Mouse (Mus musculus) heart, embryonic 16.5 days (tissue): ENCODE measurements around the gene 4931406C07Rik. TPM values are rescaled to one million over a fixed set of nuclear protein-coding genes. Genes with fewer than 3 reads are reported as not detected.

Experiments
- ATAC-seq: fragments of 200-750 bp; cut with Nextera tagmentation; replicated peaks from 2 replicates; pipeline ENCODE4 v1.8.0; 2017; ENCODE audit warnings: moderate number of reproducible peaks; ENCODE audit not compliant: insufficient read depth, low FRiP score; ENCODE audit errors: extremely low read depth
- H3K27ac ChIP-seq: fragments of 300-500 bp; sonication (generic); 2 replicates; pipeline ENCODE4 v1.5.1; 2014; ENCODE audit warnings: mild to moderate bottlenecking, low read length, control low read depth, moderate library complexity
- H3K27me3 ChIP-seq: fragments of 300-500 bp; sonication (generic); 2 replicates; pipeline ENCODE4 v1.6.1; 2014; ENCODE audit warnings: low read length, mixed read lengths; ENCODE audit not compliant: control insufficient read depth, insufficient read depth
- H3K36me3 ChIP-seq: fragments of 300-500 bp; sonication (generic); 2 replicates; pipeline ENCODE4 v1.6.1; 2014; ENCODE audit not compliant: control insufficient read depth, insufficient read depth
- H3K4me1 ChIP-seq: fragments of 300-500 bp; sonication (generic); 2 replicates; pipeline ENCODE4 v1.6.1; 2014; ENCODE audit warnings: low read length, mixed read lengths; ENCODE audit not compliant: control insufficient read depth, insufficient read depth
- H3K4me2 ChIP-seq: fragments of 300-500 bp; sonication (generic); 2 replicates; pipeline ENCODE4 v1.6.1; 2014; ENCODE audit warnings: low read depth, mild to moderate bottlenecking, control low read depth, low read length
- H3K4me3 ChIP-seq: fragments of 300-500 bp; sonication (generic); 2 replicates; pipeline ENCODE4 v1.5.1; 2014; ENCODE audit warnings: mild to moderate bottlenecking, control low read depth, low read length
- H3K9ac ChIP-seq: fragments of 300-500 bp; sonication (generic); 2 replicates; pipeline ENCODE4 v1.6.1; 2014; ENCODE audit warnings: low read length, control low read depth
- H3K9me3 ChIP-seq: fragments of 300-500 bp; sonication (generic); replicated peaks from 2 replicates; pipeline ENCODE4 v1.6.1; 2016; ENCODE audit warnings: low read length; ENCODE audit not compliant: control insufficient read depth
- WGBS: fragments of 180-500 bp; shearing (Covaris S2); extraction: QIAGEN DNeasy Blood & Tissue Kit; methylation state at CpG from one replicate; pipeline ENCODE4 v1.1.7; 2014; 5-methylcytosine and 5-hydroxymethylcytosine counted together
- polyA plus RNA-seq: library from polyadenylated mRNA; unstranded; fragments of >200 nt; fragmentation: Nextera tagmentation; extraction: Ambion mirVana; gene quantifications from 2 replicates; pipeline ENCODE4 v1.2.1, GENCODE M21; 2015

4931406C07Rik gene
- polyA plus RNA-seq, 1 experiment from 2014 or later = 6.2 TPM

- Histone ChIP-seq H3K36me3 (no peaks in the 10 kb centered on the region), H3K4me2 (no peak overlapping the region), H3K27me3 (no peaks in the 10 kb centered on the region), H3K4me3 (no peak overlapping the region), H3K9ac (no peak overlapping the region), H3K27ac (no peak overlapping the region), H3K9me3 (peaks cover 5% of the 10 kb centered on the region; the same call in 1 of the 2 replicates), H3K4me1 (no peaks in the 10 kb centered on the region)
- ATAC-seq = 0 out of 2 replicates have a peak, but pooled peaks have one; percentile 37
- 52% methylated on average over 7 of the region's 7 CpGs for WGBS
Measured at GRCm38 (mm10) chr9:15250376-15250775, 55.9 kb downstream of the 4931406C07Rik start.

DNA sequence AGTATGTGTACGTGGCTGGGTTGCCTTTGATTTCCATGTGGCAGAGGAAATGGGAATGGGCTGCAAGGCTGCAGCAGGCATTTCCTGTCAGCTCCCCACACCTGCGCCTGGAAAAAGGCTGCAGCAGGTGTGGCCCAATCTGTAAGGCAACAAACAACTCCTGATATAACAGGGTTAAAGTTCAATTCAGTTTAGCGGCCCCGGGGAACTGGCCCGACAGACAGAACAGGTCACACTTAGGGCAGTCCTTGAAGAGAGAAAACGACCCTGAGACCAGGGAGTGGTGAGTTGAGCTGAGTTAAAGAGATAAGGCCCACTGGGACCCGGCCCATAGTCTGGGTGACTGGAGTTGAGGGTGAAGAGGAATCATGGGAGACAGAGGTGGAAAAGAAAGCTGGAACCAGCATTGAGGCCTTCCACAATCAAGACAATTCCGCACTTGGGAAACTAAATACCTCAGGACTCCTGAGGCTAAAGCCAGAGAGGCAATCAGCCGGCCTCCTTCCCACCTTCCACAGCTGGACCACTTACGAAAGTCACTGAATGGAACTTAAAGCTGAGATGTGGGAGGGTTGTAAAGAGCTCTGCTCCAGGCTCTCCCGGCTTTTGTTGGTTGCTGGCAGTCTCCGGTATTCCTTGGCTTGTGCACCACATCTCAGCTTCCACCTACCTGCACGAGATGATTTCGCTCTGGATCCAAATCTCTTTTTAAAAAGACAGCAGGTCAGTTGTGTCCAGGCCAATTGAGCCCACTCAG lies 60.8 kb downstream of the 4931406C07Rik start:
- Histone ChIP-seq H3K27ac (no peak overlapping the region), H3K36me3 (no peaks in the 10 kb centered on the region), H3K27me3 (no peaks in the 10 kb centered on the region), H3K9ac (no peak overlapping the region), H3K9me3 (peaks cover 5% of the 10 kb centered on the region; the same call in 1 of the 2 replicates), H3K4me3 (no peak overlapping the region), H3K4me1 (no peaks in the 10 kb centered on the region), H3K4me2 (no peak overlapping the region)
- WGBS = 59% methylated on average over 14 of the region's 14 CpGs
- ATAC-seq = no peak

GRCm38 (mm10) chr9:15242130-15242529 lies 64.1 kb downstream of the 4931406C07Rik start:
- H3K4me1 ChIP-seq = peaks cover 6% of the 10 kb centered on the region
- 85% methylated on average over 1 of the region's 1 CpGs for WGBS
- H3K9ac ChIP-seq = no peak overlapping the region
- no peak for ATAC-seq
- H3K9me3 ChIP-seq = no peaks in the 10 kb centered on the region
- H3K27ac ChIP-seq = no peak overlapping the region
- no peak overlapping the region for H3K4me3 ChIP-seq
- no peaks in the 10 kb centered on the region for H3K36me3 ChIP-seq
- H3K27me3 ChIP-seq = no peaks in the 10 kb centered on the region
- no peak overlapping the region for H3K4me2 ChIP-seq

- peaks cover 6% of the 10 kb centered on the region for H3K4me1 ChIP-seq
- no peak overlapping the region for H3K4me2 ChIP-seq
- H3K36me3 ChIP-seq = no peaks in the 10 kb centered on the region
- no peak for ATAC-seq
- no peak overlapping the region for H3K4me3 ChIP-seq
- H3K9ac ChIP-seq = no peak overlapping the region
- H3K27me3 ChIP-seq = no peaks in the 10 kb centered on the region
- 51% methylated on average over 9 of the region's 9 CpGs for WGBS
- H3K27ac ChIP-seq = no peak overlapping the region
- H3K9me3 ChIP-seq = no peaks in the 10 kb centered on the region
Measured at GRCm38 (mm10) chr9:15241596-15241939, 64.7 kb downstream of the 4931406C07Rik start.

GRCm38 (mm10) chr9:15240863-15241595 lies 65.2 kb downstream of the 4931406C07Rik start:
- WGBS = 59% methylated on average over 6 of the region's 6 CpGs

GRCm38 (mm10) chr9:15240006-15240405 lies 66.2 kb downstream of the 4931406C07Rik start:
- no peak overlapping the region for H3K27ac ChIP-seq
- no peaks in the 10 kb centered on the region for H3K36me3 ChIP-seq
- no peak overlapping the region for H3K4me2 ChIP-seq
- peaks cover 6% of the 10 kb centered on the region for H3K4me1 ChIP-seq
- no peak overlapping the region for H3K9ac ChIP-seq
- ATAC-seq = no peak
- H3K4me3 ChIP-seq = no peak overlapping the region
- no peaks in the 10 kb centered on the region for H3K27me3 ChIP-seq
- no peaks in the 10 kb centered on the region for H3K9me3 ChIP-seq
- WGBS = 89% methylated on average over 6 of the region's 6 CpGs

More at GRCm38 (mm10) chr9:15240863-15241595, 65.2 kb downstream of the 4931406C07Rik start:
- ATAC-seq = no peak
- H3K27me3 ChIP-seq = no peaks in the 10 kb centered on the region
- H3K9me3 ChIP-seq = no peaks in the 10 kb centered on the region
- peaks cover 6% of the 10 kb centered on the region for H3K4me1 ChIP-seq
- H3K9ac ChIP-seq = no peak overlapping the region
- H3K27ac ChIP-seq = no peak overlapping the region
- no peak overlapping the region for H3K4me3 ChIP-seq
- no peaks in the 10 kb centered on the region for H3K36me3 ChIP-seq
- no peak overlapping the region for H3K4me2 ChIP-seq

DNA sequence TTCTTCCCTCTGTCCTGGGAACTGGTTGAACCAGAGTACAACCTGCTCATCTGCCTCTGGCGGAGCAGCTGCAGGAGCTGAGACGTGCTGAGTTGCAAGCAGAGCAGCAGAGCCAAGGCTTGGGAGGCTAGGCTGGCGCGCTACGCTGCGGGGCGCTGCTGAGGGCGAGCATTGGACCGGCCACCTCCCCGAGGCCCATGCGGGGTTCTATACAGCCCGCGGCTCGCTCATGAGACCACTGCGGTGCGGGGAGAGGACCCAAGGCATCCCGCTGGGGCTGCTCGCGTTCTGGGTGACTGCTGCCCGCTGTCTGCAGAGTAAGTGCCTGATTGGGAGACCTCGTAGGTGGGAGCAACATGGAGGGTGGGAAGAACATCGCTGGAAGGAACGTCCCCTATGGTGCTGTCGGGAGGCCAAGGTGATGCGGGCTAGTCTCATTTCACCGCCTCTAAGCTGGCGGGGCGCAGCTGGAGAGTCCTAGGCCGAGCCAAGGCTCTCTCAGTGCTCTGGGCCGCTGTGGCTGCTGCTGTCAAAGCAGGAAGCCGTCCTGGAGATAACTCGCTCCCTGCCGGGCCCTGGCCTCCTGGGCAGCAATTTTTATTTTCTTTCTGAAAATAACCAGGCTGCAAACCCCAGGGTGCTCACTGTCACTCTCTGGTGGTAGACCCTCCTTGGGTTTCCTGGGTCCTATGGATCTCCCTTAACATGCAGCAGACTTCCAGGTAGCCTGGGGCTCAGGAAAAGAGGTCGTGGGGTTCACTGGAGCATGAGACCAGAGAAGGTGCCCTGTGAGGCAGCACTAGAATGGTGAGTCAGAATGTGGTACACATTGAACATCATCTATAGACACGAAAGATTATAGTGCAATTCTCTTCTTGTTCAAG lies 67.0 kb downstream of the 4931406C07Rik start, which contains the start of gene Vstm5:
TSS of gene Vstm5 (plus strand) at position 4 of the 884 bp plus-strand sequence.
- H3K9me3 ChIP-seq = no peaks in the 10 kb centered on the region
- H3K4me2 ChIP-seq = peak within 1 kb of the TSS; percentile 94
- 4% methylated on average over 35 of the region's 35 CpGs for whole genome bisulfite sequencing
- peak within 1 kb of the TSS; percentile 21 for H3K27ac ChIP-seq
- H3K36me3 ChIP-seq = no peaks in the 10 kb centered on the region
- H3K4me1 ChIP-seq = peaks cover 6% of the 10 kb centered on the region
- peak; percentile 64 for ATAC-seq
- peak within 1 kb of the TSS; percentile 63 for H3K4me3 ChIP-seq
- H3K27me3 ChIP-seq = no peaks in the 10 kb centered on the region
- H3K9ac ChIP-seq = peak within 1 kb of the TSS; percentile 74

GRCm38 (mm10) chr9:15238297-15238990 lies 67.8 kb downstream of the 4931406C07Rik start:
- no peaks in the 10 kb centered on the region for H3K9me3 ChIP-seq
- H3K27me3 ChIP-seq = no peaks in the 10 kb centered on the region
- peaks cover 6% of the 10 kb centered on the region for H3K4me1 ChIP-seq
- peak overlapping the region; percentile 63 for H3K4me3 ChIP-seq
- peak overlapping the region; percentile 6; the same call in 1 of the 2 replicates for H3K27ac ChIP-seq
- no peaks in the 10 kb centered on the region for H3K36me3 ChIP-seq
- WGBS = 55% methylated on average over 16 of the region's 16 CpGs
- H3K4me2 ChIP-seq = peak overlapping the region; percentile 94
- H3K9ac ChIP-seq = no peak overlapping the region; the same call in 1 of the 2 replicates
- 0 out of 2 replicates have a peak, but pooled peaks have one; percentile 16 for ATAC-seq
